Mouse (Mus musculus) lung, postnatal 0 days (tissue): ENCODE data around the gene Mvk.
A peak's percentile ranks its signal among the peaks of the same experiment; 100 is the strongest.

ENCODE experiments used
- CTCF ChIP-seq: IDR thresholded peaks from 2 replicates; pipeline ENCODE4 v1.5.1; 2016; ENCODE audit warnings: antibody characterized with exemption, mild to moderate bottlenecking
- EP300 ChIP-seq: IDR thresholded peaks from 2 replicates; pipeline ENCODE4 v1.6.1; 2016; ENCODE audit warnings: antibody characterized with exemption, mild to moderate bottlenecking, control low read depth

- no peak for TF ChIP-seq CTCF
- TF ChIP-seq EP300, result peak; percentile 40; the same call in 1 of the 2 replicates
Observed at GRCm38 (mm10) chr5:114412361-114412998, 31.6 kb upstream of the Mvk start.
